Mouse (Mus musculus): ENCODE measurements around the gene Bin2. TPM values are rescaled to one million over a fixed set of nuclear protein-coding genes. Genes with fewer than 3 reads are reported as not detected.

The Bin2 gene
- total RNA-seq, 2 experiments from 2014 or later, result 5.4 to 5.7 TPM

Small RNA genes within 50 kb of the gene (microRNA-seq; reads per million reads assigned to microRNA genes)
- 0 reads per million in 2 experiments for gene Mir6961

Other genes with a start within 250 kb of the Bin2 start
- not detected for gene Gm5475, start 247.4 kb downstream of the Bin2 start, total RNA-seq (2021)
- gene Slc11a2, start 244.5 kb downstream of the Bin2 start, total RNA-seq (2021), result 10 to 100 TPM; 55.4 to 58.7 TPM
- gene Letmd1, start 200.5 kb downstream of the Bin2 start, total RNA-seq (2021), result 10 to 100 TPM; 58.4 to 61.4 TPM
- gene Csrnp2, start 174.1 kb downstream of the Bin2 start, total RNA-seq (2021), result 10 to 100 TPM; 26.0 to 26.2 TPM
- gene Tfcp2, start 117.5 kb downstream of the Bin2 start, total RNA-seq (2021), result 10 to 100 TPM; 29.9 to 32.9 TPM
- 100 to 1,000 TPM in 1 of 2 experiments, 10 to 100 TPM in 1; 98.2 to 104 TPM for gene Pou6f1, start 69.6 kb downstream of the Bin2 start, total RNA-seq (2021)
- 100 to 1,000 TPM; 116 to 119 TPM for gene Dazap2, start 54.2 kb downstream of the Bin2 start, total RNA-seq (2021)
- 1 to 10 TPM; 1.4 to 1.9 TPM for gene Smagp, start 32.6 kb downstream of the Bin2 start, total RNA-seq (2021)
- 1 to 10 TPM; 1.7 to 2.1 TPM for gene Cela1, start 18.4 kb upstream of the Bin2 start, total RNA-seq (2021)
- 10 to 100 TPM in 1 of 2 experiments, 1 to 10 TPM in 1; 8.9 to 11.4 TPM for gene Galnt6, start 59.8 kb upstream of the Bin2 start, total RNA-seq (2021)
- 10 to 100 TPM; 74.4 to 77.9 TPM for gene Slc4a8, start 92.2 kb upstream of the Bin2 start, total RNA-seq (2021)
- gene Scn8a, start 200.3 kb upstream of the Bin2 start, total RNA-seq (2021), result 100 to 1,000 TPM; 212 to 229 TPM

All from layer of hippocampus, adult 18-20 months (tissue).